Mouse (Mus musculus): ENCODE results near the gene Lta. TPM values are rescaled to one million over a fixed set of nuclear protein-coding genes. Genes with fewer than 3 reads are reported as not detected.

The Lta gene
- polyA plus RNA-seq (2014; fragmentation: Nextera tagmentation; extraction: Ambion mirVana) = 0.34 and 0.40 TPM in 2 replicates

- Histone ChIP-seq H3K27me3 (replicated peaks; ENCODE audit: control insufficient read depth, insufficient read depth, low read length) (peaks cover 22% of the 10 kb centered on the region), H3K4me3 (ENCODE audit: low read depth, low read length) (no peak within 1 kb of the TSS), H3K4me1 (ENCODE audit: control insufficient read depth, insufficient read depth, low read length) (no peaks in the 10 kb centered on the region), H3K9ac (ENCODE audit: low read depth, low read length) (no peak within 1 kb of the TSS; the same call in 1 of the 2 replicates), H3K4me2 (ENCODE audit: low read depth, low read length) (no peak within 1 kb of the TSS), H3K9me3 (ENCODE audit: control insufficient read depth, low read length) (no peaks in the 10 kb centered on the region), H3K36me3 (ENCODE audit: control insufficient read depth, insufficient read depth, low read length) (no peaks in the 10 kb centered on the region), H3K27ac (replicated peaks; ENCODE audit: low read depth, low read length) (no peak within 1 kb of the TSS)
- DNase-seq (ENCODE audit: low spot score) (no peak), ATAC-seq (ENCODE audit: low read depth) (no peak)
- 18% methylated on average over 15 of the region's 20 CpGs for WGBS
Observed at GRCm38 (mm10) chr17:35204494-35205379, at the start of gene Lta. Gene Lta, minus strand, starts transcription at chr17:35205351.

DNA sequence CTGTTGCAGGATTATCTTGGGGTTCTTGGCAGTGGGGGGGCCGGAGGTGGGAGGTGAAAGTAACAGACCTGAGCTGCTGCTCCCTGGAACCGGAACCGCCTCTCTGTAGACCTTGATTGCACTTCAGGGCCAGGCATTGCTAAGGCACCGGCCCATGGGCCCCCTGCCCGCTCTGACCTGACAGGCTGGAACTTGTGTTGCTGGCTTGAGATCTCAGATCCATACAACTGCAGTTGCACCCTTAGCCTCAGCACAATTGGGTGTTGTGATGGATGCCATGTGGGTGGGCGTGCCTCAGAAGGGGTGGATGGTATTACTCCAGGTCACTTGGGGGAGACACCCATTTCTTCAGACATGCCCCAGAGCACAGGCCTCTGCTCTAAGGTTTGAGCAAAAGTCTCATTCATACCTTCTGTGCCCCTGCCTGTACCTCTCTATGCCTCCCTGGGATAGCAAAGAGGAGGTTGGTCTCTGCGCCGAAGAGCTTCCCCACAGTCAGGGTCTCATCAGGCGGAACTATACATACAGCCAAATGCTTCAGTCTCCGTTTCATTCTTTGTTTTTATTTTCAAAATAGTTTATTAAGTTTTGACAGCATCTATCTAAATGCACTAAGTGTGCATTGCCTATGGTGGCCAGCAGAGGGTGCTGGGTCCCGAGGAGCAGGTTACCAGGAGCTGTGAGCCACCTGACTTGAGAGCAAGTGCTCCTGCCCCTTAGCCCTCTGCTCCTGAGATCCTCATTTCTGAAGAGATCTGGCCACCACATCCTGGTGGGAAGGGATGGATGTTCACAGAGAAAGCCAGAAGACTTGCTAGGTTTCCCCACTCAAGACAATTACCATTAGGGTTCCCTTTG, 49.3 kb upstream of the Lta start:
- WGBS = 62% methylated on average over 11 of the region's 11 CpGs
- no peak for DNase-seq (ENCODE audit: low spot score)
- Histone ChIP-seq H3K36me3 (ENCODE audit: control insufficient read depth, insufficient read depth, low read length) (peaks cover 48% of the 10 kb centered on the region), H3K9ac (ENCODE audit: low read depth, low read length) (no peak overlapping the region), H3K4me2 (ENCODE audit: low read depth, low read length) (no peak overlapping the region), H3K27me3 (replicated peaks; ENCODE audit: control insufficient read depth, insufficient read depth, low read length) (no peaks in the 10 kb centered on the region; the same call in 1 of the 2 replicates), H3K9me3 (ENCODE audit: control insufficient read depth, low read length) (no peaks in the 10 kb centered on the region), H3K4me1 (ENCODE audit: control insufficient read depth, insufficient read depth, low read length) (no peaks in the 10 kb centered on the region), H3K27ac (replicated peaks; ENCODE audit: low read depth, low read length) (no peak overlapping the region), H3K4me3 (ENCODE audit: low read depth, low read length) (no peak overlapping the region)
- ATAC-seq (ENCODE audit: low read depth) = peak; percentile 38

GRCm38 (mm10) chr17:35253293-35254093, 48.3 kb upstream of the Lta start:
- Histone ChIP-seq H3K27me3 (replicated peaks; ENCODE audit: control insufficient read depth, insufficient read depth, low read length) (no peaks in the 10 kb centered on the region), H3K4me3 (ENCODE audit: low read depth, low read length) (no peak overlapping the region), H3K4me1 (ENCODE audit: control insufficient read depth, insufficient read depth, low read length) (no peaks in the 10 kb centered on the region), H3K4me2 (ENCODE audit: low read depth, low read length) (no peak overlapping the region), H3K9ac (ENCODE audit: low read depth, low read length) (no peak overlapping the region), H3K36me3 (ENCODE audit: control insufficient read depth, insufficient read depth, low read length) (peaks cover 57% of the 10 kb centered on the region), H3K9me3 (ENCODE audit: control insufficient read depth, low read length) (no peaks in the 10 kb centered on the region), H3K27ac (replicated peaks; ENCODE audit: low read depth, low read length) (no peak overlapping the region)
- ATAC-seq (ENCODE audit: low read depth) = peak; percentile 8; the same call in 1 of the 2 replicates
- DNase-seq (ENCODE audit: low spot score) = no peak
- 84% methylated on average over 31 of the region's 32 CpGs for WGBS

DNA sequence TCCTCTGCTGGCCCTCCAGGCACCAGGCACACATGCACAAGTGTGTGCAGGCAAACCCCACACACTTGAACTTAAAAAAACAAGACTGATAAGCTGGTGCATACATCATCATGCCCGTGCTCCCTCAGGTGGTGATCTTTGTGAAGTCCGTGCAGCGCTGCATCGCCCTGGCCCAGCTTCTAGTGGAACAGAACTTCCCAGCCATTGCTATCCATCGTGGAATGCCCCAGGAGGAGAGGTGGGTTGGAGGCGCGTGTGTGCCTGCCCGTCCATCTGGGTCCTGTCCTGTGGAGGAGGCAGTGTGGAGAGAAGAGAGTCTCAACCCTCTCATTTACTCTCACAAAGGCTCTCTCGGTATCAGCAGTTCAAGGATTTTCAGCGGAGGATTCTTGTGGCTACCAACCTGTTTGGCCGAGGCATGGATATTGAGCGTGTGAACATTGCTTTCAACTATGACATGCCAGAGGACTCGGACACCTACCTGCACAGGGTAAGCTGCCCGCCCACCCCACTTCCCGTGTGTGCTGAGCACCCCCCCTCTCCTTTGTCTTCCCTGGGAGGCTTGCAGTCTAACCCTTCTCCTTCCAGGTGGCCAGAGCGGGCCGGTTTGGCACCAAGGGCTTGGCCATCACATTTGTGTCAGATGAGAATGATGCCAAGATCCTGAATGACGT, 47.6 kb upstream of the Lta start:
- no peaks in the 10 kb centered on the region for H3K4me1 ChIP-seq (ENCODE audit: control insufficient read depth, insufficient read depth, low read length)
- no peaks in the 10 kb centered on the region for H3K27me3 ChIP-seq (replicated peaks; ENCODE audit: control insufficient read depth, insufficient read depth, low read length)
- no peak overlapping the region for H3K4me3 ChIP-seq (ENCODE audit: low read depth, low read length)
- H3K27ac ChIP-seq (replicated peaks; ENCODE audit: low read depth, low read length) = no peak overlapping the region
- peaks cover 65% of the 10 kb centered on the region for H3K36me3 ChIP-seq (ENCODE audit: control insufficient read depth, insufficient read depth, low read length)
- DNase-seq (ENCODE audit: low spot score) = no peak
- no peak overlapping the region for H3K4me2 ChIP-seq (ENCODE audit: low read depth, low read length)
- ATAC-seq (ENCODE audit: low read depth) = no peak
- 80% methylated on average over 18 of the region's 18 CpGs for WGBS
- H3K9me3 ChIP-seq (ENCODE audit: control insufficient read depth, low read length) = no peaks in the 10 kb centered on the region
- H3K9ac ChIP-seq (ENCODE audit: low read depth, low read length) = no peak overlapping the region

- H3K9ac ChIP-seq (ENCODE audit: low read depth, low read length) = no peak overlapping the region
- H3K4me3 ChIP-seq (ENCODE audit: low read depth, low read length) = no peak overlapping the region
- DNase-seq (ENCODE audit: low spot score) = no peak
- peaks cover 73% of the 10 kb centered on the region for H3K36me3 ChIP-seq (ENCODE audit: control insufficient read depth, insufficient read depth, low read length)
- H3K27me3 ChIP-seq (replicated peaks; ENCODE audit: control insufficient read depth, insufficient read depth, low read length) = no peaks in the 10 kb centered on the region
- no peak overlapping the region for H3K27ac ChIP-seq (replicated peaks; ENCODE audit: low read depth, low read length)
- H3K4me1 ChIP-seq (ENCODE audit: control insufficient read depth, insufficient read depth, low read length) = no peaks in the 10 kb centered on the region
- no peak overlapping the region for H3K4me2 ChIP-seq (ENCODE audit: low read depth, low read length)
- WGBS = 69% methylated on average over 5 of the region's 5 CpGs
- no peaks in the 10 kb centered on the region for H3K9me3 ChIP-seq (ENCODE audit: control insufficient read depth, low read length)
- no peak for ATAC-seq (ENCODE audit: low read depth)
Observed at GRCm38 (mm10) chr17:35251981-35252380, 46.8 kb upstream of the Lta start.

GRCm38 (mm10) chr17:35251162-35251719, 46.1 kb upstream of the Lta start:
- DNase-seq (ENCODE audit: low spot score) (no peak), ATAC-seq (ENCODE audit: low read depth) (no peak)
- no peak overlapping the region for H3K9ac ChIP-seq (ENCODE audit: low read depth, low read length)
- H3K27ac ChIP-seq (replicated peaks; ENCODE audit: low read depth, low read length) = no peak overlapping the region
- no peaks in the 10 kb centered on the region for H3K9me3 ChIP-seq (ENCODE audit: control insufficient read depth, low read length)
- WGBS = 84% methylated on average over 15 of the region's 15 CpGs
- peaks cover 80% of the 10 kb centered on the region for H3K36me3 ChIP-seq (ENCODE audit: control insufficient read depth, insufficient read depth, low read length)
- H3K4me3 ChIP-seq (ENCODE audit: low read depth, low read length) = no peak overlapping the region
- H3K4me2 ChIP-seq (ENCODE audit: low read depth, low read length) = no peak overlapping the region
- H3K27me3 ChIP-seq (replicated peaks; ENCODE audit: control insufficient read depth, insufficient read depth, low read length) = no peaks in the 10 kb centered on the region
- no peaks in the 10 kb centered on the region for H3K4me1 ChIP-seq (ENCODE audit: control insufficient read depth, insufficient read depth, low read length)

GRCm38 (mm10) chr17:35250348-35251120, 45.4 kb upstream of the Lta start:
- Histone ChIP-seq H3K4me3 (ENCODE audit: low read depth, low read length) (no peak overlapping the region), H3K4me1 (ENCODE audit: control insufficient read depth, insufficient read depth, low read length) (no peaks in the 10 kb centered on the region), H3K36me3 (ENCODE audit: control insufficient read depth, insufficient read depth, low read length) (peaks cover 87% of the 10 kb centered on the region), H3K4me2 (ENCODE audit: low read depth, low read length) (no peak overlapping the region), H3K27me3 (replicated peaks; ENCODE audit: control insufficient read depth, insufficient read depth, low read length) (no peaks in the 10 kb centered on the region), H3K9me3 (ENCODE audit: control insufficient read depth, low read length) (no peaks in the 10 kb centered on the region), H3K9ac (ENCODE audit: low read depth, low read length) (no peak overlapping the region), H3K27ac (replicated peaks; ENCODE audit: low read depth, low read length) (no peak overlapping the region)
- ATAC-seq (ENCODE audit: low read depth) (no peak), DNase-seq (ENCODE audit: low spot score) (no peak)
- WGBS = 94% methylated on average over 3 of the region's 3 CpGs
